Mouse (Mus musculus): ENCODE data around the gene Tnfaip2.
A peak's percentile ranks its signal among the peaks of the same experiment; 100 is the strongest.

Gene Tnfaip2

GRCm38 (mm10) chr12:111442309-111443010, at the start of gene Tnfaip2:
Gene Tnfaip2 (plus strand): TSS chr12:111442469.
- no peak for DNase-seq

GRCm38 (mm10) chr12:111394008-111394407, 48.3 kb upstream of the Tnfaip2 start:
- no peak for DNase-seq

GRCm38 (mm10) chr12:111396997-111397396, 45.3 kb upstream of the Tnfaip2 start:
- no peak for DNase-seq

- DNase-seq = peak; percentile 83
These were observed 40.6 kb upstream of the Tnfaip2 start for GRCm38 (mm10) chr12:111401454-111402184.

- no peak for DNase-seq
These were observed 37.4 kb upstream of the Tnfaip2 start for GRCm38 (mm10) chr12:111404880-111405279.

- DNase-seq = no peak
These were observed 35.6 kb upstream of the Tnfaip2 start, which contains the start of gene Lbhd2 for GRCm38 (mm10) chr12:111406622-111407021. Gene Lbhd2 (plus strand): TSS chr12:111406809.

- DNase-seq = no peak
These were observed 32.7 kb upstream of the Tnfaip2 start for GRCm38 (mm10) chr12:111409583-111409982.

- DNase-seq = no peak
These were observed 30.5 kb upstream of the Tnfaip2 start for GRCm38 (mm10) chr12:111411631-111412355.

GRCm38 (mm10) chr12:111412581-111413284, 29.5 kb upstream of the Tnfaip2 start:
- no peak for DNase-seq

- peak; percentile 92 for DNase-seq
These were observed 29.0 kb upstream of the Tnfaip2 start for GRCm38 (mm10) chr12:111413300-111413699.

GRCm38 (mm10) chr12:111416921-111417779, 25.1 kb upstream of the Tnfaip2 start, which contains the start of gene Exoc3l4:
Gene Exoc3l4 (plus strand): TSS chr12:111417017.
- no peak for DNase-seq

GRCm38 (mm10) chr12:111419918-111420317, 22.4 kb upstream of the Tnfaip2 start:
- DNase-seq = no peak

GRCm38 (mm10) chr12:111420946-111421709, 21.1 kb upstream of the Tnfaip2 start:
- no peak for DNase-seq

GRCm38 (mm10) chr12:111422852-111423251, 19.4 kb upstream of the Tnfaip2 start:
- DNase-seq = no peak

GRCm38 (mm10) chr12:111423570-111424129, 18.6 kb upstream of the Tnfaip2 start:
- no peak for DNase-seq

GRCm38 (mm10) chr12:111424547-111424946, 17.7 kb upstream of the Tnfaip2 start:
- no peak for DNase-seq

GRCm38 (mm10) chr12:111425258-111425657, 17.0 kb upstream of the Tnfaip2 start:
- peak; percentile 87 for DNase-seq

- DNase-seq = peak; percentile 98
These were observed 16.3 kb upstream of the Tnfaip2 start for GRCm38 (mm10) chr12:111425789-111426460.

- DNase-seq = no peak
These were observed 14.7 kb upstream of the Tnfaip2 start for GRCm38 (mm10) chr12:111427438-111428113.
